Mouse (Mus musculus) liver, embryonic 14.5 days (tissue): ENCODE data around the gene Cd3e. TPM values are rescaled to one million over a fixed set of nuclear protein-coding genes. Genes with fewer than 3 reads are reported as not detected.

Experiments used
- ATAC-seq: fragments of 200-750 bp; cut with Nextera tagmentation; 2 replicates; pipeline ENCODE4 v1.8.0; 2017; ENCODE audit warnings: moderate number of reproducible peaks, mild to moderate bottlenecking, moderate library complexity; ENCODE audit not compliant: insufficient read depth
- DNase-seq, 3 experiments: peaks; one replicate each; pipeline ENCODE4 v3.0.0-alpha.2; 2012 to 2013; ENCODE audit warnings: low read depth in 3 of 3, low spot score in 3 of 3
- H3K27ac ChIP-seq: fragments of 300-500 bp; sonication (generic); 2 replicates; pipeline ENCODE4 v1.5.1; 2014; ENCODE audit warnings: moderate library complexity, mild to moderate bottlenecking, control low read depth, inconsistent platforms
- H3K27me3 ChIP-seq: fragments of 300-500 bp; sonication (generic); 2 replicates; pipeline ENCODE4 v1.6.1; 2014; ENCODE audit warnings: mild to moderate bottlenecking, low read length, moderate library complexity; ENCODE audit not compliant: control insufficient read depth, insufficient read depth
- H3K36me3 ChIP-seq: fragments of 300-500 bp; sonication (generic); replicated peaks from 2 replicates; pipeline ENCODE4 v1.6.1; 2014; ENCODE audit warnings: low read depth; ENCODE audit not compliant: control insufficient read depth, insufficient read depth
- H3K4me1 ChIP-seq, 2 experiments: fragments of 200-500 bp in 1 of 2; fragments of 300-500 bp in 1 of 2; sonication (generic) in 1 of 2; replicated peaks; 2 replicates each; pipeline ENCODE4 v1.6.1; 2012 to 2014; ENCODE audit warnings: antibody characterized with exemption in 1 of 2, inconsistent platforms in 1 of 2, low read length in 1 of 2; ENCODE audit not compliant: control insufficient read depth in 2 of 2, insufficient read depth in 2 of 2
- H3K4me2 ChIP-seq: fragments of 300-500 bp; sonication (generic); 2 replicates; pipeline ENCODE4 v1.6.1; 2014; ENCODE audit warnings: low read depth, mild to moderate bottlenecking, control low read depth, moderate library complexity
- H3K4me3 ChIP-seq, 2 experiments: fragments of 200-500 bp in 1 of 2; fragments of 300-500 bp in 1 of 2; sonication (generic) in 1 of 2; 2 replicates each; pipeline ENCODE4 v1.5.1; 2012 to 2014; ENCODE audit warnings: low read depth in 2 of 2, low read length in 2 of 2, mild to moderate bottlenecking in 2 of 2, control low read depth in 1 of 2, inconsistent platforms in 1 of 2, moderate library complexity in 1 of 2; ENCODE audit not compliant: insufficient read depth in 1 of 2
- H3K9ac ChIP-seq: fragments of 300-500 bp; sonication (generic); replicated peaks from 2 replicates; pipeline ENCODE4 v1.6.1; 2014; ENCODE audit warnings: mild to moderate bottlenecking, control low read depth, moderate library complexity
- H3K9me3 ChIP-seq: fragments of 300-500 bp; sonication (generic); 2 replicates; pipeline ENCODE4 v1.6.1; 2016; ENCODE audit warnings: low read length, mixed read lengths; ENCODE audit not compliant: control insufficient read depth
- CTCF ChIP-seq: IDR thresholded peaks from 2 replicates; pipeline ENCODE4 v1.5.1; 2016; ENCODE audit warnings: antibody characterized with exemption, low read depth, control low read depth
- EP300 ChIP-seq: IDR thresholded peaks from 2 replicates; pipeline ENCODE4 v1.6.1; 2016; ENCODE audit warnings: antibody characterized with exemption, low read depth
- WGBS: fragments of 180-500 bp; shearing (Covaris S2); extraction: QIAGEN DNeasy Blood & Tissue Kit; methylation state at CpG from one replicate; pipeline ENCODE4 v1.1.7; 2014; ENCODE audit not compliant: insufficient replicate concordance; 5-methylcytosine and 5-hydroxymethylcytosine counted together
- polyA plus RNA-seq, 2 experiments: library from polyadenylated mRNA; depleted of rRNA in 1 of 2; stranded (reverse) in 1 of 2; unstranded in 1 of 2; fragments of >200 nt; fragmentation: Nextera tagmentation in 1 of 2; extraction: Ambion mirVana in 1 of 2; gene quantifications; 2 replicates each; pipeline versions ENCODE4 v1.2.1 to v1.2.3; 2012 to 2014

Gene Cd3e
- polyA plus RNA-seq (2012; rRNA removed), result not detected in 2 replicates
- not detected in 2 replicates for polyA plus RNA-seq (2014; fragmentation: Nextera tagmentation; extraction: Ambion mirVana)

DNA sequence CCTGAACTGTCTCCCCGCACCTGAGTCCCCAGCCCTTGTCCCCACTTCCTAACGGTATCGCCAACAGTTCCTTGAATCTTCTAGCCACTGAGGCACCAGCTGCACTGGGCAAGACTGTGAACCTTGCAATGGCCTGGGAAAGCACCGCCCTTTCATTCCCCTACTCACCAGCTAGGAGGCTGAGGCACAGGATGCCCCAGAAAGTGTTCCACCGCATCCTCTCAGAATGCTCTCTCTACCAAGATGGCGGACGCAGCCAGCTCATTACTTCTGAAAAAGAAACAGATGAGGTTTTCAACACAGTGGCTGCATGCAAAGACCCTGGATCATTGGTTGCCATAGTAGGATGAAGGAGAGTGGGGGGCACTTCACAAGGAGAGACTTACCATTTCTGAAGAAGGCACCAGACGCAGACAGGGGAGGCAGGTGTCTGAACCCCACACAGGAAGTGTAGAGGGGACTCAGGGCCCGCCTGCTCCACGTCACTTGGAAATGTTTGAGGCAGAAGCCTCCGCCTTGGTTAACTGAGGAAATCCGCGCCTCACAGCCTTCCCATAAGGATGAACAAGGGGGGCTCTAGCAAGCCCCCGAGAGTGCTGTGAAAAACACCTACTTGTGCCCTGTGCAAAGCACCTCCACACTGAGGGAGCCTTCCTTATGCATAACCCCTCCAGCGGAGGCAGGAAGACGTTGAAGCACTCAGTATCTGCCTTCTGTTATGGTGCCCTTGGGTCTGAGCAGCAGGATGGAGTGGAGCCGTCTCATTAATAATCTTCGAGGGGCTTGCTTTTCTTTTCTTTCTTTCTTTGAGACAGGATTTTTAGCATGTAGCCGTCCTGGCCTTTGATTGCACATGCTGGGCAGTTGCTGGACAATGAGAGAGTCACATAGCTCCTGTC, at the start of gene Cd3e:
Gene Cd3e, minus strand, starts transcription at position 448 of the 899 bp plus-strand sequence.
- H3K4me1 ChIP-seq, result no peaks in the 10 kb centered on the region
- H3K36me3 ChIP-seq, result no peaks in the 10 kb centered on the region
- TF ChIP-seq EP300 (no peak), CTCF (no peak)
- no peak within 1 kb of the TSS for H3K4me3 ChIP-seq
- WGBS, result 63% methylated on average over 19 of the region's 19 CpGs
- no peak within 1 kb of the TSS for H3K4me2 ChIP-seq
- DNase-seq (no peak), ATAC-seq (no peak)
- no peak within 1 kb of the TSS for H3K9ac ChIP-seq
- H3K9me3 ChIP-seq, result no peaks in the 10 kb centered on the region
- H3K27me3 ChIP-seq, result no peaks in the 10 kb centered on the region; the same call in 1 of the 2 replicates
- no peak within 1 kb of the TSS for H3K27ac ChIP-seq

DNA sequence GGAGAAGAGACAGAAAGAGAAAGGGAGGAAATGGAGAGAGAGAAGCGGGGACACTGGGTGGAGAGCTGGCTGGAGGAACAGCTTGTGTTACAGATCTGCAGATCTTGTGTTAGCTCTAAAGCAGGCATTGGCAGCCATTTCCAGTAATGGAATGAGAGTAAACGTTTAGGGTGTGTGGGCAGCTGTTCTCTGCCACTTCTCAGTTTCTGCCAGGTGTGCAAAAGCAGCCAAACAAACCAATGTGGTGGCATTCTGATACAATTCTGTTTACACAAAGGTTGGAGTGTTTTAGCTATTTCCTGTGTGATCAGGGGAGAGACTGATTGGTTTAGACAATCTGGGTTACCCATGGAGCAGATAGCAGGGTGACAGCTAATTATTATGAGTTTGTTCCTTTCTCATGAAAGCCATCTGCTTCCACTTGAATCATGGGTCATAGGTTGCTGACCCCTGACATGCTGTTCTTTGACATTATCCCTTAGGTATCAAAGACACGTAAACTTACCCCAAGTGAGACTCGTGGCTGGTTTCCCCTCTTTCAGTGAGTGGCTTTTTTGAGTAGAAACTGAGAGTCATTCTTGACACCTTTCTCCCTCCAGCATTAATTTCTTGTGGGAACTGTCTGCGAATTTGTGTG, 49.0 kb upstream of the Cd3e start:
- Histone ChIP-seq H3K4me3 (no peak overlapping the region), H3K9ac (no peak overlapping the region), H3K9me3 (no peaks in the 10 kb centered on the region), H3K36me3 (no peaks in the 10 kb centered on the region), H3K27ac (no peak overlapping the region), H3K4me2 (no peak overlapping the region), H3K4me1 (no peaks in the 10 kb centered on the region), H3K27me3 (peaks cover 3% of the 10 kb centered on the region)
- no peak for DNase-seq
- ATAC-seq, result no peak
- 33% methylated on average over 5 of the region's 5 CpGs for WGBS
- TF ChIP-seq EP300, result no peak
- no peak for TF ChIP-seq CTCF

DNA sequence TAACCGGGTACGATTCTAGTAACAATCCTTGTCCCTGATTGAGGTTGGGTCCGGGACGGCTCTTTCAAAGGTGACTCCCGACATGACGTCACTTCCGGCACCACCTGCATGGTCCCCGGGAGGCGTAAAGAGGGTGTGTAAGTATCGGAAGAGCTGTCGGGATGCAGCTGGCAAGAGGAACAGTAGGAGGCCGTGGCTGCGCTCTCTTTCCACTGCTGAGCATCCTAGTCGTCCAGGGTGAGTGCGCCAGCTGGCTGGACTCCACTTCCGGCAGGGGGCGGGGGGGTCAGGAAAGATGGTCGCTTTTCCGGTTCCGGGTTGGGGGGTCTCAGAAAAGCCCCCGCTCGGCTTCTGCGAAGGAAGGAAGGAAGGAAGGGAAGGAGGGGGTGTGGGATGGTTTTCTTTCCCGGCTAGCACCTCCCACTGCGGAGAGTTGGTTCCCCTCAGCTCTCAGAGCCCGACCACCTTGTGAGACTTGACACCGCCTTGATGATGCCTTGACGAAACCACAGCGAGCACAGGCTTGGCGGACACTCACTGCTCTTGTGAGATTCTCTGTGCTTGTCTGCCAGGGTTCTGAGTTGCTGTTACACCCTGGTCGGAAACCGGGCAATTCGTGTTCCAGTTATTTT, 45.8 kb upstream of the Cd3e start, which contains the start of gene Mpzl3:
Gene Mpzl3, plus strand, starts transcription at position 105 of the 632 bp plus-strand sequence.
- Histone ChIP-seq H3K27me3 (peaks cover 3% of the 10 kb centered on the region), H3K27ac (no peak within 1 kb of the TSS), H3K4me1 (no peaks in the 10 kb centered on the region), H3K36me3 (no peaks in the 10 kb centered on the region), H3K4me2 (peak within 1 kb of the TSS; percentile 45), H3K4me3 (peak within 1 kb of the TSS; percentile 49 to 71), H3K9ac (no peak within 1 kb of the TSS), H3K9me3 (no peaks in the 10 kb centered on the region)
- no peak for TF ChIP-seq EP300
- TF ChIP-seq CTCF, result no peak
- DNase-seq, result peak in 2 of 3 experiments; percentile 3 to 12
- ATAC-seq, result peak; percentile 33
- WGBS, result 2% methylated on average over 33 of the region's 33 CpGs

DNA sequence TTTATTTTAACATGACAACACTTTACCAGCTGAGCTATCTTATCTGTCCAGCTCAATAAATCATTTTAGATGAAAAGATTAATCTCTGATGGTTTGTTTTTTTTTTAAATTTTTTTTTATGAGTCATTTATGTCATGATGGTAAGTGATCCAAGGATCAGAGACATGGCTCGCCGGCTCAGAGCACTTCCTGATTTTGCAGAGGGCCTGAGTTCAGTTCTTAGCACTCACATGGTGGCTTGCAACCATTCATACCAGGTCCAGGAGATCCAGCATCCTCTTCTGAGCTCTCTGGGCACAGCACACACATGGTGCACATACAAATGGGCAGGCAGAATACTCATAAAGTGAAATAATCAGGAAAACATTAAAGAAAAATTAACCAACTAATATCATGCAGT, 40.9 kb upstream of the Cd3e start:
- Histone ChIP-seq H3K4me3 (no peak overlapping the region), H3K9ac (no peak overlapping the region), H3K4me2 (no peak overlapping the region), H3K4me1 (no peaks in the 10 kb centered on the region), H3K27ac (no peak overlapping the region), H3K9me3 (no peaks in the 10 kb centered on the region), H3K36me3 (no peaks in the 10 kb centered on the region), H3K27me3 (peaks cover 3% of the 10 kb centered on the region)
- ATAC-seq, result no peak
- TF ChIP-seq CTCF (no peak), EP300 (no peak)
- 77% methylated on average over 2 of the region's 2 CpGs for WGBS
- DNase-seq, result no peak
